Mouse (Mus musculus): ENCODE data around the gene Dkk3. TPM values are rescaled to one million over a fixed set of nuclear protein-coding genes. Genes with fewer than 3 reads are reported as not detected.

The Dkk3 gene
- polyA plus RNA-seq, 1 experiment from 2014 or later: 26.7 TPM

DNA sequence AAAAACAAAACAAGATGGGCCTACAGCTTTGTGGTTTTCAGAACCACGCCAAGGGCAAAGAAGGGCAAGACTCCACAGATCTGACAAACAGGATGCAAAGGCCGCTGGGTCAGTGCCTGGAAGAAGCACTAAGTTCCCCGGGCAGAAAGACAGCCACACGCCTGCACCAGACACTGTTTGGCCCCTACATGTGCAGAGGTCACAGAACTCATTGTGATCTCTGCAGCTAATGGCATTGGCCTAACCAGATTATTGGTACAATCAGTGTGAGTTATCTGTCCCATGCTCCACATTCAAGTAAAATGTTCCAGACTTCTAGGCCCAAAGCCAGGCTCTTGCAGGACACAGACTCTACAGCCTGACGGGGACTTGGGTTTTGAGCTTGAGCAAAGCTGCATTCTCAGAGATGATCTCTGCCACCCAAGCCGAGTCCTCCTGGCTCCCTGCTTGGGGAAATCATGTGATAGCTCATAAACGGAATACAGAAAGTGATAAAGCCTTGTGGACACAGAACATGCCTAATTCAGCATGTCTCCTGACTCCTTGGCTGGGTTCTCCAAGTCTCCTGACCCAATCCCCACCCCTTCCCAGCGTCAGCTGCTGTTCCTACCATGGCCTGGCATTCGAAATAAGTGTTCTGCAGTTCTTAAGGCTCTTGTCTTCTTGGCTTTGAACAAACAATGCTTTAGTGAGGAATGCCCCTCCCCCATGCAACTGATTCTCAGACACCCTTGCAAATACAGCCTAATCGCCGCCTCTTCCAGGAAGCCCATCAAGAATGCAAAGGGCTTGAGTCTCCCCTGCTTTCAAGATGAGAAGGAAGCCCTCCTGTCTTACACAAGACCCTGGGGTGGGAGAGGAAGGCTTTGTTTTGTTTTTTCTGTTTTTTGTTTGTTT is 20.1 kb downstream of the Dkk3 start:
- Histone ChIP-seq H3K4me2 (ENCODE audit: low read depth, low read length) (no peak overlapping the region), H3K4me1 (ENCODE audit: control insufficient read depth, insufficient read depth, low read length) (peaks cover 3% of the 10 kb centered on the region; the same call in 1 of the 2 replicates), H3K27me3 (replicated peaks; ENCODE audit: control insufficient read depth, insufficient read depth, low read length) (no peaks in the 10 kb centered on the region), H3K36me3 (ENCODE audit: control insufficient read depth, insufficient read depth, low read length) (no peaks in the 10 kb centered on the region), H3K9ac (ENCODE audit: low read depth, low read length) (no peak overlapping the region), H3K9me3 (ENCODE audit: control insufficient read depth, low read length) (no peaks in the 10 kb centered on the region), H3K4me3 (ENCODE audit: low read length) (no peak overlapping the region), H3K27ac (ENCODE audit: low read length) (0 out of 2 replicates have a peak overlapping the region, but pooled peaks have one; percentile 11)
- 59% methylated on average over 11 of the region's 11 CpGs for WGBS
- peak; percentile 66 for ATAC-seq

DNA sequence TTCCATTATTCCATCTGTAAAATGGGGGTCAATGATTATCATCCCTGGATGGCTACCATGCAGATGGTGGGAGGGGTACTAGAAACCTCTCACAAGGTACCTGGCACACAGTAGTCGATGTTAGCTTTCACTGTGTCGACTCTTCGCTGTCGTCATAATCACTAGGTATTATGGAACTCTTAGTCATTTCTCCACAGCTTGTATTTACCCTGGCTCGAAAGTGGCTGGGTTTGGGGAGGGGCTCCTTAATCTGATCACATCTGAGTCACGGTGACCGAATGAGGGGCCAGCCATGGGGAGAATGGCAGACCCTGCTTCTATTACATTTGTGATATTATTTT is 20.7 kb downstream of the Dkk3 start:
- Histone ChIP-seq H3K27ac (ENCODE audit: low read length) (no peak overlapping the region), H3K36me3 (ENCODE audit: control insufficient read depth, insufficient read depth, low read length) (no peaks in the 10 kb centered on the region), H3K4me2 (ENCODE audit: low read depth, low read length) (no peak overlapping the region), H3K4me1 (ENCODE audit: control insufficient read depth, insufficient read depth, low read length) (peaks cover 2% of the 10 kb centered on the region; the same call in 1 of the 2 replicates), H3K4me3 (ENCODE audit: low read length) (no peak overlapping the region), H3K9me3 (ENCODE audit: control insufficient read depth, low read length) (no peaks in the 10 kb centered on the region), H3K9ac (ENCODE audit: low read depth, low read length) (no peak overlapping the region), H3K27me3 (replicated peaks; ENCODE audit: control insufficient read depth, insufficient read depth, low read length) (no peaks in the 10 kb centered on the region)
- ATAC-seq: no peak
- 70% methylated on average over 7 of the region's 7 CpGs for WGBS

DNA sequence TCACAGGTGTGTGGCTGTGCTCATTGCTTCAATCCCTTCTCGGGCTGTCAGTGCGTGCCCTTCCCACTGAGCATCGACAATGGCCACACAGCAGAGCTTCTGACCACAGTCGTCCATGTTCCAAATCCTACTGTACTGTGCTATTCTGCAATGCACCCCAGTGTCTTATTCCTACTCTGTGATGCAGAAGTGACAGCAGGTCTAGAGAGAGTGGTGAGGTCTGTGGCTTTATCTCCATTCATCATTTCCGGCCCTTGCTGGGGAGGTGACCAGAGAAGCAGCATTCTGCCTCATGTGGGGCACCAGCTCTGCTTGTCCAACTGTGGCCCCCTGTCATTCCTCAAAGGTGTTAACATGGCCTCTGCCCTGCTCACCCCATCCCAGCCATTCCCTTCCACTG is 22.3 kb downstream of the Dkk3 start:
- Histone ChIP-seq H3K4me2 (ENCODE audit: low read depth, low read length) (no peak overlapping the region), H3K4me1 (ENCODE audit: control insufficient read depth, insufficient read depth, low read length) (no peaks in the 10 kb centered on the region; the same call in 1 of the 2 replicates), H3K4me3 (ENCODE audit: low read length) (no peak overlapping the region), H3K36me3 (ENCODE audit: control insufficient read depth, insufficient read depth, low read length) (no peaks in the 10 kb centered on the region), H3K9me3 (ENCODE audit: control insufficient read depth, low read length) (no peaks in the 10 kb centered on the region), H3K9ac (ENCODE audit: low read depth, low read length) (no peak overlapping the region), H3K27me3 (replicated peaks; ENCODE audit: control insufficient read depth, insufficient read depth, low read length) (no peaks in the 10 kb centered on the region), H3K27ac (ENCODE audit: low read length) (no peak overlapping the region)
- ATAC-seq: no peak
- 87% methylated on average over 5 of the region's 5 CpGs for WGBS

DNA sequence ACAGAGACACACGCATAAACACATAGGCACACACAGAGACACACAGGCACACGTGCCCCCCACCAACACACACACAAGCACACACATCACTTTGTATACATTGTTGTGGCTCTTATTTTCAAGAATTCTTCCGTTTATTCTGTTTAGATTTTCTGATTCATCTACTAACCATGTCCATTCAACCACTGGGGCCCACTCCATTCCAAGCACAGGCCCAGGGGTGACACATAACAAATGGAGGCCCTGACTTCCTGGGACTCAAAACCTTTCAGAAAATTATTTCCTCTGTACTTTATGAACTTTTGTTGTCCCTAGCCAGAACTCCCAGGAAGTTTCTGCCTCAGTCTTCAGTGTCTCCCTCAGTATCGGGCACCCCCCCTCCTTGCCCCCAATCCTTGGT is 23.7 kb downstream of the Dkk3 start:
- no peak for ATAC-seq
- Histone ChIP-seq H3K4me1 (ENCODE audit: control insufficient read depth, insufficient read depth, low read length) (no peaks in the 10 kb centered on the region; the same call in 1 of the 2 replicates), H3K4me3 (ENCODE audit: low read length) (no peak overlapping the region), H3K4me2 (ENCODE audit: low read depth, low read length) (no peak overlapping the region), H3K27ac (ENCODE audit: low read length) (no peak overlapping the region), H3K36me3 (ENCODE audit: control insufficient read depth, insufficient read depth, low read length) (no peaks in the 10 kb centered on the region), H3K27me3 (replicated peaks; ENCODE audit: control insufficient read depth, insufficient read depth, low read length) (no peaks in the 10 kb centered on the region), H3K9me3 (ENCODE audit: control insufficient read depth, low read length) (no peaks in the 10 kb centered on the region), H3K9ac (ENCODE audit: low read depth, low read length) (no peak overlapping the region)
- 84% methylated on average over 4 of the region's 4 CpGs for WGBS

DNA sequence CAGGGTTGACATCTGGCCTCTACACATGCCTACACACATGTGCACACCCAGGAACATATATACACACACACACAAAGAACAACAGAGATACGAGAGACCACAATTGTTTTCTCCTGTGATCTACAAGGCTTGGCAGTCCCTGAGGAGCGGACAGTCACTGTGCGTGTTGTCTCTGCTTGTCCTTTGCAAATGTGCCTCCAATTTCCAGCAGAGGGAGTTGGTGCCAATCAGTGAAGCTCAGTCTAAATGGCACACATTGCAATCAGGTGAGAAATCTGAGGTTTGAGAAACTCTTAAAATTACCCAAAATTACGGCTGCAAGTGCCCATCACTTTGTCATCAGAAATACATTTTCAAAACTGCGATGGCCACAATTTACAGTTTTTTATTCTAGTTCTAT is 25.6 kb downstream of the Dkk3 start:
- no peaks in the 10 kb centered on the region; the same call in 1 of the 2 replicates for H3K4me1 ChIP-seq (ENCODE audit: control insufficient read depth, insufficient read depth, low read length)
- H3K36me3 ChIP-seq (ENCODE audit: control insufficient read depth, insufficient read depth, low read length): no peaks in the 10 kb centered on the region
- H3K9me3 ChIP-seq (ENCODE audit: control insufficient read depth, low read length): no peaks in the 10 kb centered on the region
- no peaks in the 10 kb centered on the region for H3K27me3 ChIP-seq (replicated peaks; ENCODE audit: control insufficient read depth, insufficient read depth, low read length)
- H3K4me2 ChIP-seq (ENCODE audit: low read depth, low read length): no peak overlapping the region
- 93% methylated on average over 5 of the region's 5 CpGs for WGBS
- no peak overlapping the region for H3K27ac ChIP-seq (ENCODE audit: low read length)
- H3K9ac ChIP-seq (ENCODE audit: low read depth, low read length): no peak overlapping the region
- no peak overlapping the region for H3K4me3 ChIP-seq (ENCODE audit: low read length)
- ATAC-seq: no peak

DNA sequence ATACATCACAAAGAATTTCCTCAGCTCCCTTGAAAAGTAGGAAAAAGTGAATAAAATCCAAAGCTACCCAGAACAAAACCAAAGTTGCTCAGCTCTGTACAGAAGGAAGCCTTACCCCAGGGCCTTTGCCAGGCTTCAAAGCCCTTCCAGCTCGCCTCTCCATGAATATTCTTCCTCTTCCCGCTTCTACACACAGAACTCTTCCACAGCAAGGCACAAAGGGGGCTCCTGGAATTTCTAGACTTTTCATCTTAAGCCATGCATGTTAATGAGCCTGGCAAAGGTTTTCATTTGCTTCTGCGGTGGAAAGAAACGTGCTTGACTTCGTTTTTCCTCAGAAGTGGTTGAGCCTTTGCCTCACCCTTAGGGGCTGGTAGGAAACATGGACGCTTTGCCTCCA is 26.9 kb downstream of the Dkk3 start:
- H3K36me3 ChIP-seq (ENCODE audit: control insufficient read depth, insufficient read depth, low read length): no peaks in the 10 kb centered on the region
- H3K4me1 ChIP-seq (ENCODE audit: control insufficient read depth, insufficient read depth, low read length): no peaks in the 10 kb centered on the region
- no peak overlapping the region for H3K4me2 ChIP-seq (ENCODE audit: low read depth, low read length)
- no peak overlapping the region for H3K27ac ChIP-seq (ENCODE audit: low read length)
- no peaks in the 10 kb centered on the region for H3K9me3 ChIP-seq (ENCODE audit: control insufficient read depth, low read length)
- H3K4me3 ChIP-seq (ENCODE audit: low read length): no peak overlapping the region
- no peak overlapping the region for H3K9ac ChIP-seq (ENCODE audit: low read depth, low read length)
- no peak for ATAC-seq
- 78% methylated on average over 6 of the region's 6 CpGs for WGBS
- H3K27me3 ChIP-seq (replicated peaks; ENCODE audit: control insufficient read depth, insufficient read depth, low read length): no peaks in the 10 kb centered on the region

DNA sequence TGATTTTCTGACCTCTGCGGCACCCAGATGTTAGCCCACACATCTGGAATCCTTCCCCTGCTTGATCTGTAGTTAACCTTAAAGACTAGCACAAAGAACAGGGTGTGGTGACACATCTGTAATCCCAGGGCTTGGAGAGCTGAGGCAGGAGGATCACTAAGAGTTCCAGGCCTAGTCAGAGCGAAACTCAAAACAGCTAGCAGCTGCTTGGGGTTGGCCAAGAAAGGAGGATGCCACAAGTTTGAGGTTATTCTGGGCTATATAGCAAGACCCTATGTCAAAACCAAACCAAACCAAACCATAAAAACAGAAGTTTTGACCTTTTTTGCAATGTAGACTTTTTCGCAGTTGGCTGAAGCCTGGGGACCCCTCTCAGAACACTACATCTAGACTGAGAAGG is 28.2 kb downstream of the Dkk3 start:
- Histone ChIP-seq H3K36me3 (ENCODE audit: control insufficient read depth, insufficient read depth, low read length) (no peaks in the 10 kb centered on the region), H3K4me1 (ENCODE audit: control insufficient read depth, insufficient read depth, low read length) (no peaks in the 10 kb centered on the region), H3K9me3 (ENCODE audit: control insufficient read depth, low read length) (no peaks in the 10 kb centered on the region), H3K4me2 (ENCODE audit: low read depth, low read length) (no peak overlapping the region), H3K9ac (ENCODE audit: low read depth, low read length) (no peak overlapping the region), H3K27ac (ENCODE audit: low read length) (no peak overlapping the region), H3K4me3 (ENCODE audit: low read length) (no peak overlapping the region), H3K27me3 (replicated peaks; ENCODE audit: control insufficient read depth, insufficient read depth, low read length) (no peaks in the 10 kb centered on the region)
- WGBS: 96% methylated on average over 3 of the region's 3 CpGs
- ATAC-seq: no peak

DNA sequence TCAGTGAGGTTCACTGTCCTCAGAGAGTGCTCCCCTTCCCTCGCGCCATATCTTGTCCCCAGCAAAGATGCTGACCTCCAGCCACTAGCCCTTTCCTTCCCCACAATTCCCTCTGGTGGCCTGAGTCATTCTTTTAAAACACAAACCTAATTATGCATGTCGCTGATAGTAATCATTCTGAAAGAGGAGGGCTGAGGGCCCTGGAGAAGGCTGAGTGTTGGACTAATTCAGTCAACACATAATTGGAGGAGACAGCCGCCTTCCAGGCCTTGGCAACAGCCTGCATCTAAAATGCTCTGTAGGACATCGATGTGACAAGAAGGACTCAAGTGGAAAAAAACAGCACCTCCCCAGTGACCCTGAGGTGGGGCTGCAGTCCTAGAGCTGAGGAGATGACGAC is 29.0 kb downstream of the Dkk3 start:
- H3K27ac ChIP-seq (ENCODE audit: low read length): no peak overlapping the region
- no peaks in the 10 kb centered on the region for H3K4me1 ChIP-seq (ENCODE audit: control insufficient read depth, insufficient read depth, low read length)
- H3K9me3 ChIP-seq (ENCODE audit: control insufficient read depth, low read length): no peaks in the 10 kb centered on the region
- no peak overlapping the region for H3K9ac ChIP-seq (ENCODE audit: low read depth, low read length)
- H3K36me3 ChIP-seq (ENCODE audit: control insufficient read depth, insufficient read depth, low read length): no peaks in the 10 kb centered on the region
- ATAC-seq: no peak
- H3K4me2 ChIP-seq (ENCODE audit: low read depth, low read length): no peak overlapping the region
- 84% methylated on average over 6 of the region's 6 CpGs for WGBS
- H3K27me3 ChIP-seq (replicated peaks; ENCODE audit: control insufficient read depth, insufficient read depth, low read length): no peaks in the 10 kb centered on the region
- H3K4me3 ChIP-seq (ENCODE audit: low read length): no peak overlapping the region

DNA sequence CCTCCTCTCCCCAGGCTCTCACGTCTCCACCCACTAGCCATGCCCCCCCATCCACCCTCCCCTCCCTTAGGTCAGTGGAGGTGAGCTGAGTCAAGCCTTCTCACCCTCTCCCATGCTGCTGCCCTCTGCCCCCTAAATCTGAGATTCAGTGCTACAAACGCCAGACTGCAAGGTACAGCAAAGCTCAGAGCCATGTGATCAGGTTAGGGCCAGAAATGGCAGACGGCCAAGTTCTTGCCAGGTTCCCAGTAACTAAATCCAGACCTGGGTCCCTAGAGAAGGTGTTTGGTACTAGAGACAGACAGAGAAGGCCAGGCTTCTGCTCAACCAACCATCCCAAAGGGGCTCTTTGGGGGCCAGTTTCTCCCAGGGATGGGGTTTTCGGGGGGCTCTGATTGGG is 30.0 kb downstream of the Dkk3 start:
- H3K27ac ChIP-seq (ENCODE audit: low read length): no peak overlapping the region
- no peak for ATAC-seq
- no peak overlapping the region for H3K4me3 ChIP-seq (ENCODE audit: low read length)
- H3K4me1 ChIP-seq (ENCODE audit: control insufficient read depth, insufficient read depth, low read length): no peaks in the 10 kb centered on the region
- H3K9ac ChIP-seq (ENCODE audit: low read depth, low read length): no peak overlapping the region
- H3K9me3 ChIP-seq (ENCODE audit: control insufficient read depth, low read length): no peaks in the 10 kb centered on the region
- H3K36me3 ChIP-seq (ENCODE audit: control insufficient read depth, insufficient read depth, low read length): no peaks in the 10 kb centered on the region
- no peak overlapping the region for H3K4me2 ChIP-seq (ENCODE audit: low read depth, low read length)
- H3K27me3 ChIP-seq (replicated peaks; ENCODE audit: control insufficient read depth, insufficient read depth, low read length): no peaks in the 10 kb centered on the region
- WGBS: 59% methylated on average over 4 of the region's 4 CpGs

DNA sequence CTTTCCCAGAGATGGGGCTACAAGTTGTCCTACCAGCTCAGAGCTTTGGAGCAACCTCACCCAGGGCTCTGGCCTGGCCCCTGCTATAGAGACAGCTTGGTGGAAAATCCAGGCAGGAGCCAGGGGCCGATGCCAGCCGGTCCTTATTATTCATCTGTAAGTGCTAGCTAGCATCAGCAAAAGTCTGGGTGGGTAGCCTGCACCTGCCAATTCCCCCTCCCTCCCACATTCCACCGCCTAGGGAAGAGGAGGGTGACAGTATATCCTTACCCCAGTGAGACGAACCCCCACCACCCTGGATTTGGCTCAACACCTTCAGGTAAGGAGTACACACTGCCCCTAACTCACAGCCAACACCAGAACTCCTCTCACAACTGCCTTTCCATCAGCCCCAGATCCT is 30.9 kb downstream of the Dkk3 start:
- H3K4me1 ChIP-seq (ENCODE audit: control insufficient read depth, insufficient read depth, low read length): no peaks in the 10 kb centered on the region
- no peak overlapping the region for H3K27ac ChIP-seq (ENCODE audit: low read length)
- no peaks in the 10 kb centered on the region for H3K36me3 ChIP-seq (ENCODE audit: control insufficient read depth, insufficient read depth, low read length)
- no peak overlapping the region for H3K4me3 ChIP-seq (ENCODE audit: low read length)
- H3K9me3 ChIP-seq (ENCODE audit: control insufficient read depth, low read length): no peaks in the 10 kb centered on the region
- WGBS: 77% methylated on average over 4 of the region's 4 CpGs
- H3K4me2 ChIP-seq (ENCODE audit: low read depth, low read length): no peak overlapping the region
- ATAC-seq: no peak
- no peaks in the 10 kb centered on the region for H3K27me3 ChIP-seq (replicated peaks; ENCODE audit: control insufficient read depth, insufficient read depth, low read length)
- H3K9ac ChIP-seq (ENCODE audit: low read depth, low read length): no peak overlapping the region
